Mouse (Mus musculus): Measurements from ENCODE around the gene Mafk. TPM values are rescaled to one million over a fixed set of nuclear protein-coding genes. Genes with fewer than 3 reads are reported as not detected.
A peak's percentile ranks its signal among the peaks of the same experiment; 100 is the strongest.

Gene Mafk
- polyA plus RNA-seq, 1 experiment: 20.5 TPM

- DNase-seq: peak; percentile 70
- Histone ChIP-seq H3K36me3 (ENCODE audit: control insufficient read depth, insufficient read depth, low read length) (no peaks in the 10 kb centered on the region), H3K27me3 (replicated peaks; ENCODE audit: control insufficient read depth, insufficient read depth, low read length) (no peaks in the 10 kb centered on the region), H3K27ac (ENCODE audit: insufficient read depth, low read depth, low read length) (peak overlapping the region; percentile 72), H3K4me3 (ENCODE audit: insufficient read depth, low read depth, low read length) (no peak overlapping the region), H3K4me1 (ENCODE audit: control insufficient read depth, insufficient read depth, low read length) (0 out of 2 replicates have a peak, but pooled peaks cover 5% of the 10 kb centered on the region)
- 56% methylated on average over 15 of the region's 15 CpGs for WGBS
- TF ChIP-seq CTCF (conservative IDR thresholded peaks at IDR 0.05; ENCODE audit: insufficient read depth, insufficient read length, low read depth, low read length): no peak
- no peak for TF ChIP-seq POLR2A (IDR thresholded peaks at IDR 0.05; ENCODE audit: low read depth, low read length)
Measured at GRCm38 (mm10) chr5:139811677-139812397, 20.5 kb downstream of the Mafk start.

DNA sequence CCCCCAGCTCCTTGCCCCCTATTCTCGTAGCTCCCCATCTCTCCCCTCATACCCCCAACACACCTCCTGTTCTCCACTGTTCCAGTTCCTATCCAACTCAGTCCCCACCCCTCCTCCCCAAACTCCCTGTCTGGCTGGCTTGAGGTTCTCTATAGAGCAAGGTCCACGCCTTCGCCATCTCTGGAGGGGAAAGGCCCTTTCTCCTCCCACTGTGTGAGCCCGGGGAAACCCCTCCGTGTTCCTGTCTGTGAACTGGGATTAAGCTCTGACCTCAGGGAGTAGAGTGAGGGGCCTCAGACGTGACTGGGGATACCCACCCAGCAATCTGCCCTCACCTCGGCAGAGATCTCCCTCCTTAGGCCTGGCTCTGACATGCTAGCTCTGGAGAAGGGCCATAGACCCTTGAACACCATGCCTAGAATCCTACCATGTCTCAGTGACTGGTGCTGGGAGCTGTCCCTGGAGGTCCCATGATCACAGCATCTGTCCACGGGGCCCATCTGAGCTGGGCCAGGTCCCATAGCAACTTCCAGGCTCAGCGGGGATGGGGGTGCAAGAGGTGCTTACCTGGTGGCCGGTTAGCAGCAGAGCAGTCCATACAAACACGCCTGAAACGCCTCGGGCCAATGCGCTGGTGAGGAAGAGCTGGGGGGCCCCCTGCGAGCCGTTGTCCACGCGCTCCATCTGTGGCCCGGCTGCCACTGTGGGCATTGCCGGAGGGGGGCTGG is 21.2 kb downstream of the Mafk start:
- DNase-seq: no peak
- H3K27ac ChIP-seq (ENCODE audit: insufficient read depth, low read depth, low read length): 0 out of 2 replicates have a peak overlapping the region, but pooled peaks have one; percentile 41
- no peak overlapping the region for H3K4me3 ChIP-seq (ENCODE audit: insufficient read depth, low read depth, low read length)
- 60% methylated on average over 20 of the region's 20 CpGs for WGBS
- TF ChIP-seq CTCF (conservative IDR thresholded peaks at IDR 0.05; ENCODE audit: insufficient read depth, insufficient read length, low read depth, low read length) (no peak), POLR2A (IDR thresholded peaks at IDR 0.05; ENCODE audit: low read depth, low read length) (no peak)
- no peaks in the 10 kb centered on the region for H3K27me3 ChIP-seq (replicated peaks; ENCODE audit: control insufficient read depth, insufficient read depth, low read length)
- 0 out of 2 replicates have a peak, but pooled peaks cover 5% of the 10 kb centered on the region for H3K4me1 ChIP-seq (ENCODE audit: control insufficient read depth, insufficient read depth, low read length)
- no peaks in the 10 kb centered on the region for H3K36me3 ChIP-seq (ENCODE audit: control insufficient read depth, insufficient read depth, low read length)

- Histone ChIP-seq H3K27me3 (replicated peaks; ENCODE audit: control insufficient read depth, insufficient read depth, low read length) (no peaks in the 10 kb centered on the region), H3K36me3 (ENCODE audit: control insufficient read depth, insufficient read depth, low read length) (no peaks in the 10 kb centered on the region), H3K27ac (ENCODE audit: insufficient read depth, low read depth, low read length) (peak overlapping the region; percentile 24; the same call in 1 of the 2 replicates), H3K4me1 (ENCODE audit: control insufficient read depth, insufficient read depth, low read length) (0 out of 2 replicates have a peak, but pooled peaks cover 5% of the 10 kb centered on the region), H3K4me3 (ENCODE audit: insufficient read depth, low read depth, low read length) (peak overlapping the region; percentile 39; the same call in 1 of the 2 replicates)
- no peak for TF ChIP-seq CTCF (conservative IDR thresholded peaks at IDR 0.05; ENCODE audit: insufficient read depth, insufficient read length, low read depth, low read length)
- DNase-seq: no peak
- 42% methylated on average over 10 of the region's 10 CpGs for WGBS
Measured at GRCm38 (mm10) chr5:139813126-139813490, 21.8 kb downstream of the Mafk start.

DNA sequence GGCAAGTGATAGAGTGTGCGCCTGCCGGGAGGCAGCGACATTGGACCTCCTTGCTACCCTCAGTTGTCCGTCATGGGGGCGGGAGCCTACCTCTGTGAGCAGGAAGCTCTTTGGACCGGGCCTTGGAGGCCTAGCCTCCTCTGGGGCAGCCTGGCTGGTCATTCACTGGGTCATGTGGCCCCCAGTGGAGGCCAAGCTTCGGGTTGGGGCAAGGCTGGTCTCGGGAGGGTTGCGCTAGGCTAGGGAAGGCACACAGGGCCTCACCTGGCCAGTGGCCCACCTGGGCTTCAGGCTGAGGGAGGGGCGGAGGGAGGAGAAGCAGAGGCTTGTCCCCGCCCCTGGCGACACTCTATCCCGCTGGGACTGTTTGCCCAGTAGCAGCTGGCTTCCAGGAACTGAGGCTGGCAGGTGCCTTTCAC is 22.7 kb downstream of the Mafk start:
- Histone ChIP-seq H3K27ac (ENCODE audit: insufficient read depth, low read depth, low read length) (peak overlapping the region; percentile 29), H3K4me3 (ENCODE audit: insufficient read depth, low read depth, low read length) (peak overlapping the region; percentile 39), H3K4me1 (ENCODE audit: control insufficient read depth, insufficient read depth, low read length) (0 out of 2 replicates have a peak, but pooled peaks cover 5% of the 10 kb centered on the region), H3K36me3 (ENCODE audit: control insufficient read depth, insufficient read depth, low read length) (no peaks in the 10 kb centered on the region), H3K27me3 (replicated peaks; ENCODE audit: control insufficient read depth, insufficient read depth, low read length) (no peaks in the 10 kb centered on the region)
- DNase-seq: peak; percentile 95
- WGBS: 4% methylated on average over 13 of the region's 13 CpGs
- TF ChIP-seq POLR2A (IDR thresholded peaks at IDR 0.05; ENCODE audit: low read depth, low read length) (peak; percentile 60), CTCF (conservative IDR thresholded peaks at IDR 0.05; ENCODE audit: insufficient read depth, insufficient read length, low read depth, low read length) (no peak)

DNA sequence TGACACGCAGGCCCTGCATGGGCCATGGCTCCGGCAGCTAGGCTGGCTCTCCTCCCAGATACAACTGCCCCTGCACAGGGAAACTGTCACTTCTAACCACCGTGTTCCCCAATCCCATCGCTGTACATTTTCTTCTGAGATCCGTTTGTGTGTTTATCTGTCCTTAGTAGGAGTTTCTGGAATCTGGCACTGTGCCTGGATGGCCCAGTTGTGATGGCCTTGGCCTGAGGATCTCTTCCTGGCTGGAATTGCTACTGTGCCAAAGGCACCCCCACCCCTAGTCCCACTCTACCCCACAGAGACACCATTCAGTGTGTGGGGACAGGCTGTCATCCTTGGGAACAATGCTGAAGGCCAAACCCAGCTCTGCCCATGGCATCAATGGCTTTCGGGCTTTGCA is 24.7 kb downstream of the Mafk start:
- H3K36me3 ChIP-seq (ENCODE audit: control insufficient read depth, insufficient read depth, low read length): no peaks in the 10 kb centered on the region
- no peak overlapping the region for H3K27ac ChIP-seq (ENCODE audit: insufficient read depth, low read depth, low read length)
- DNase-seq: no peak
- WGBS: 73% methylated on average over 6 of the region's 6 CpGs
- TF ChIP-seq CTCF (conservative IDR thresholded peaks at IDR 0.05; ENCODE audit: insufficient read depth, insufficient read length, low read depth, low read length) (no peak), POLR2A (IDR thresholded peaks at IDR 0.05; ENCODE audit: low read depth, low read length) (no peak)
- no peak overlapping the region for H3K4me3 ChIP-seq (ENCODE audit: insufficient read depth, low read depth, low read length)
- H3K27me3 ChIP-seq (replicated peaks; ENCODE audit: control insufficient read depth, insufficient read depth, low read length): no peaks in the 10 kb centered on the region
- 0 out of 2 replicates have a peak, but pooled peaks cover 5% of the 10 kb centered on the region for H3K4me1 ChIP-seq (ENCODE audit: control insufficient read depth, insufficient read depth, low read length)

GRCm38 (mm10) chr5:139816445-139816844 is 25.1 kb downstream of the Mafk start:
- no peaks in the 10 kb centered on the region for H3K27me3 ChIP-seq (replicated peaks; ENCODE audit: control insufficient read depth, insufficient read depth, low read length)
- H3K36me3 ChIP-seq (ENCODE audit: control insufficient read depth, insufficient read depth, low read length): no peaks in the 10 kb centered on the region
- DNase-seq: no peak
- 0 out of 2 replicates have a peak, but pooled peaks cover 5% of the 10 kb centered on the region for H3K4me1 ChIP-seq (ENCODE audit: control insufficient read depth, insufficient read depth, low read length)
- no peak overlapping the region for H3K27ac ChIP-seq (ENCODE audit: insufficient read depth, low read depth, low read length)
- H3K4me3 ChIP-seq (ENCODE audit: insufficient read depth, low read depth, low read length): no peak overlapping the region
- TF ChIP-seq POLR2A (IDR thresholded peaks at IDR 0.05; ENCODE audit: low read depth, low read length): no peak
- no peak for TF ChIP-seq CTCF (conservative IDR thresholded peaks at IDR 0.05; ENCODE audit: insufficient read depth, insufficient read length, low read depth, low read length)

DNA sequence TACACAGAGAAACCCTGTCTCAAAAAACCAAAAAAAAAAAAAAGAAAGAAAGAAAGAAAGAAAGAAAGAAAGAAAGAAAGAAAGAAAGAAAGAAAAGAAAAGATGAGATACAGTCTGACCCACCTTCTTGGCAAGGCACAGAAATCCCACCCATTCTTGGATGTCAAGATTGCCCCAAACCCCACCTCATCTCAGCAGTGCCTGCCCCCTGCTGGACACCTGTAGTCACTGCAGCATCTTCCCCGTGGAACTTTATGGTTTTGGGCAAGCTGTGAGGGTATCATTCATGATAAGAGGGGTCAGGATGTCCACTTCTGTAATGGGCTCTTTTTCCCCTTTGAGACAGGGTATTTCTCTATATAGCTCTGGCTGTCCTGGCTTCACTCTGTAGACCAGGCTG is 26.0 kb downstream of the Mafk start:
- DNase-seq: no peak

More for the DNA sequence above, 26.0 kb downstream of the Mafk start:
- Histone ChIP-seq H3K27ac (ENCODE audit: insufficient read depth, low read depth, low read length) (no peak overlapping the region), H3K36me3 (ENCODE audit: control insufficient read depth, insufficient read depth, low read length) (no peaks in the 10 kb centered on the region), H3K27me3 (replicated peaks; ENCODE audit: control insufficient read depth, insufficient read depth, low read length) (no peaks in the 10 kb centered on the region), H3K4me1 (ENCODE audit: control insufficient read depth, insufficient read depth, low read length) (no peaks in the 10 kb centered on the region), H3K4me3 (ENCODE audit: insufficient read depth, low read depth, low read length) (no peak overlapping the region)
- 0% methylated on average over 1 of the region's 1 CpGs for WGBS
- TF ChIP-seq CTCF (conservative IDR thresholded peaks at IDR 0.05; ENCODE audit: insufficient read depth, insufficient read length, low read depth, low read length) (peak; percentile 81), POLR2A (IDR thresholded peaks at IDR 0.05; ENCODE audit: low read depth, low read length) (no peak)
